Mouse (Mus musculus) liver, postnatal 0 days (tissue): ENCODE measurements at regions not wholly inside any gene's neighbourhood (a gene's known extent, or its start where the extent isn't known, plus 50 kb on each side); places are given as distances from the start of the nearest gene placed in this dataset.
A peak's percentile ranks its signal among the peaks of the same experiment; 100 is the strongest.

Experiments used
- ATAC-seq: fragments of 200-750 bp; cut with Nextera tagmentation; 2 replicates; pipeline ENCODE4 v1.8.0; 2017; ENCODE audit warnings: mild to moderate bottlenecking, moderate library complexity
- DNase-seq: peaks from one replicate; pipeline ENCODE4 v3.0.0-alpha.2; 2016
- H3K27ac ChIP-seq: fragments of 300-500 bp; sonication (generic); 2 replicates; pipeline ENCODE4 v1.5.1; 2014; ENCODE audit warnings: antibody characterized with exemption, moderate library complexity, mild to moderate bottlenecking, low read depth
- H3K27me3 ChIP-seq: fragments of 300-500 bp; sonication (generic); 2 replicates; pipeline ENCODE4 v1.6.1; 2014; ENCODE audit warnings: low read length, control low read depth, mixed read lengths; ENCODE audit not compliant: insufficient read depth
- H3K36me3 ChIP-seq: fragments of 300-500 bp; sonication (generic); replicated peaks from 2 replicates; pipeline ENCODE4 v1.6.1; 2014; ENCODE audit warnings: mild to moderate bottlenecking, control low read depth, low read length, moderate library complexity, mixed read lengths; ENCODE audit not compliant: insufficient read depth
- H3K4me1 ChIP-seq: fragments of 300-500 bp; sonication (generic); 2 replicates; pipeline ENCODE4 v1.6.1; 2014; ENCODE audit warnings: antibody characterized with exemption, mild to moderate bottlenecking, control low read depth; ENCODE audit not compliant: insufficient read depth
- H3K4me2 ChIP-seq: fragments of 300-500 bp; sonication (generic); 2 replicates; pipeline ENCODE4 v1.6.1; 2014; ENCODE audit warnings: low read depth, mild to moderate bottlenecking, low read length, moderate library complexity, mixed read lengths
- H3K4me3 ChIP-seq: fragments of 300-500 bp; sonication (generic); 2 replicates; pipeline ENCODE4 v1.5.1; 2014; ENCODE audit warnings: low read depth, low read length
- H3K9ac ChIP-seq: fragments of 300-500 bp; sonication (generic); replicated peaks from 2 replicates; pipeline ENCODE4 v1.6.1; 2014; ENCODE audit warnings: mild to moderate bottlenecking, moderate library complexity
- H3K9me3 ChIP-seq: fragments of 300-500 bp; sonication (generic); 2 replicates; pipeline ENCODE4 v1.6.1; 2016; ENCODE audit warnings: mild to moderate bottlenecking, control low read depth, low read length, mixed read lengths
- CTCF ChIP-seq: sonication (generic); IDR thresholded peaks from 2 replicates; pipeline ENCODE4 v1.5.1; 2016; ENCODE audit warnings: antibody characterized with exemption, low read depth
- EP300 ChIP-seq: IDR thresholded peaks from 2 replicates; pipeline ENCODE4 v1.6.1; 2016; ENCODE audit warnings: antibody characterized with exemption, low read depth, mild to moderate bottlenecking
- WGBS: fragments of 180-500 bp; shearing (Covaris S2); extraction: QIAGEN DNeasy Blood & Tissue Kit; methylation state at CpG from one replicate; pipeline ENCODE4 v1.1.7; 2014; ENCODE audit not compliant: insufficient replicate concordance; 5-methylcytosine and 5-hydroxymethylcytosine counted together

DNA sequence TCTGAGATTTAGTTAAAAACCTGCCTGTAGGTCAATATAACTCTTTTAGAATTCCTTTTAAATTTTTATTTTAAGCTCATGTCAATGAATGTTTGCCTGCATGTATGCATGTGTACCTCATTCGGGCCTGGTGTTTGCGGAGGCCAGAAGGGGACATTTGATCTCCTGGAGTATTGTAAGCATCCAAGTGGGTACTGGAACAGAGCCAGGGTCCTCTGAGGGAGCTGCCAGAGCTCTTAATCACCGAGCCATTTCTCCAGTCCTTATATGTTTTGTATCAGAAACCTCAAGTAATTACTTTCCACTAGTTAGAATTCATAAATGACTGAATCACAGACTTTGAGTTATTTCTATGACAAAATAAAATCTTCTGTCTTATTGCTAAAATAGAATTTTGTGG is 152.0 kb downstream of the Cdca7 start:
- no peak for DNase-seq
- no peaks in the 10 kb centered on the region for H3K4me1 ChIP-seq
- H3K9me3 ChIP-seq, result no peaks in the 10 kb centered on the region
- no peak overlapping the region for H3K4me2 ChIP-seq
- TF ChIP-seq EP300 (no peak), CTCF (no peak)
- H3K27ac ChIP-seq, result no peak overlapping the region
- H3K9ac ChIP-seq, result no peak overlapping the region
- no peak for ATAC-seq
- H3K36me3 ChIP-seq, result no peaks in the 10 kb centered on the region
- no peak overlapping the region for H3K4me3 ChIP-seq
- 60% methylated on average over 3 of the region's 3 CpGs for WGBS
- H3K27me3 ChIP-seq, result peaks cover 3% of the 10 kb centered on the region; the same call in 1 of the 2 replicates

- Histone ChIP-seq H3K27ac (no peak overlapping the region), H3K27me3 (peaks cover 3% of the 10 kb centered on the region; the same call in 1 of the 2 replicates), H3K4me3 (no peak overlapping the region), H3K9me3 (no peaks in the 10 kb centered on the region; the same call in 1 of the 2 replicates), H3K9ac (no peak overlapping the region), H3K4me1 (no peaks in the 10 kb centered on the region), H3K4me2 (no peak overlapping the region), H3K36me3 (no peaks in the 10 kb centered on the region)
- WGBS, result 69% methylated on average over 16 of the region's 16 CpGs
- no peak for TF ChIP-seq CTCF
- no peak for TF ChIP-seq EP300
- DNase-seq (no peak), ATAC-seq (no peak)
Measured at GRCm38 (mm10) chr2:72628626-72629470, 152.9 kb downstream of the Cdca7 start.

DNA sequence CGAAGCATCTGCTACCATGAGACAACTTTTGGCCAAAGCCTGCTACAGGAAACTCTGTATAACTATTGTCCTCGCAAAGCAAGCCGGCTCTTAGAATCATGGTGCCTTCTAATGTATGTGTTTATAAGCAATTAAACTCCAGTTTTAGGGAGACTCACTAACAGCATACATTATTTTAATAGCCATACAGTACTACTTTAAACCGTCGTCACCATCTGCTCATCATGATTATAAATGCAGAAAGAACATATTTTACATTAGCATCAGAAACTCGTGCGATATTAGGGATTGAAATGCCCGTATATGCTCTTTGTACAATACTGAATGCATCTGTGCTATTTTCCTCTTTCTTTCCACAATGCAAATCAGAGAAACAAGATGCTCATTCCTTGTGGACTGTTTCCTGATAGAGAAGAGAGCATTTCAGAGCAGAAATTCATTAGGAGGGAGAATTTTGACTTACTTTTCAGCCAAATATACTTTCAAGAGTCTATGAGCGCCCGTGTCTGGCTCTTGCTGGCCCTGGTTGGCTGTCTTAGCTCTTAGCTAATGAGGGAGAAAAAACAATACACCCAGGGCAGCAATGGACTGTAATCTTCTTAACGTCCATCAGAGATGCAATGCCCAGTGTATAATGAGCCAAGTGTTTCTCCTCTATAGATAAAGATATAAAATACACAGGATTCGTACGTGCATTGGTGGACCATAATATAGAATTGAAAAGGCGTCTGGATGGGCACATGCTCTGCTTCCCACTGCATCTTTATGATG is 153.9 kb downstream of the Cdca7 start:
- H3K4me2 ChIP-seq, result no peak overlapping the region
- H3K4me3 ChIP-seq, result no peak overlapping the region
- DNase-seq (no peak), ATAC-seq (no peak)
- H3K9ac ChIP-seq, result no peak overlapping the region
- WGBS, result 80% methylated on average over 14 of the region's 14 CpGs
- no peaks in the 10 kb centered on the region for H3K4me1 ChIP-seq
- H3K9me3 ChIP-seq, result no peaks in the 10 kb centered on the region; the same call in 1 of the 2 replicates
- H3K27ac ChIP-seq, result no peak overlapping the region
- H3K27me3 ChIP-seq, result peaks cover 3% of the 10 kb centered on the region; the same call in 1 of the 2 replicates
- H3K36me3 ChIP-seq, result no peaks in the 10 kb centered on the region
- TF ChIP-seq CTCF, result no peak
- TF ChIP-seq EP300, result no peak

- Histone ChIP-seq H3K4me3 (no peak overlapping the region), H3K9ac (no peak overlapping the region), H3K27ac (no peak overlapping the region), H3K4me2 (no peak overlapping the region), H3K36me3 (no peaks in the 10 kb centered on the region), H3K4me1 (no peaks in the 10 kb centered on the region), H3K9me3 (no peaks in the 10 kb centered on the region; the same call in 1 of the 2 replicates), H3K27me3 (no peaks in the 10 kb centered on the region)
- ATAC-seq, result no peak
- DNase-seq, result no peak
- 55% methylated on average over 9 of the region's 9 CpGs for whole genome bisulfite sequencing
- TF ChIP-seq EP300 (no peak), CTCF (peak; percentile 19; the same call in 1 of the 2 replicates)
Measured at GRCm38 (mm10) chr2:72637881-72638620, 162.1 kb downstream of the Cdca7 start.

- TF ChIP-seq EP300 (no peak), CTCF (no peak)
- Histone ChIP-seq H3K4me2 (no peak overlapping the region), H3K36me3 (no peaks in the 10 kb centered on the region), H3K27me3 (no peaks in the 10 kb centered on the region), H3K9me3 (no peaks in the 10 kb centered on the region), H3K4me3 (no peak overlapping the region), H3K4me1 (no peaks in the 10 kb centered on the region), H3K27ac (no peak overlapping the region), H3K9ac (no peak overlapping the region)
- WGBS, result 60% methylated on average over 4 of the region's 4 CpGs
- no peak for ATAC-seq
- no peak for DNase-seq
Measured at GRCm38 (mm10) chr2:72639022-72639421, 163.1 kb downstream of the Cdca7 start.

- no peaks in the 10 kb centered on the region for H3K4me1 ChIP-seq
- H3K27ac ChIP-seq, result no peak overlapping the region
- TF ChIP-seq CTCF, result no peak
- no peaks in the 10 kb centered on the region for H3K9me3 ChIP-seq
- no peak overlapping the region for H3K9ac ChIP-seq
- no peaks in the 10 kb centered on the region for H3K36me3 ChIP-seq
- no peaks in the 10 kb centered on the region for H3K27me3 ChIP-seq
- DNase-seq (no peak), ATAC-seq (no peak)
- H3K4me3 ChIP-seq, result no peak overlapping the region
- H3K4me2 ChIP-seq, result no peak overlapping the region
Measured at GRCm38 (mm10) chr2:72641228-72641627, 165.3 kb downstream of the Cdca7 start.
